9 mouse cellular contexts compared by ENCODE assay signal in the genomic region with DNA sequence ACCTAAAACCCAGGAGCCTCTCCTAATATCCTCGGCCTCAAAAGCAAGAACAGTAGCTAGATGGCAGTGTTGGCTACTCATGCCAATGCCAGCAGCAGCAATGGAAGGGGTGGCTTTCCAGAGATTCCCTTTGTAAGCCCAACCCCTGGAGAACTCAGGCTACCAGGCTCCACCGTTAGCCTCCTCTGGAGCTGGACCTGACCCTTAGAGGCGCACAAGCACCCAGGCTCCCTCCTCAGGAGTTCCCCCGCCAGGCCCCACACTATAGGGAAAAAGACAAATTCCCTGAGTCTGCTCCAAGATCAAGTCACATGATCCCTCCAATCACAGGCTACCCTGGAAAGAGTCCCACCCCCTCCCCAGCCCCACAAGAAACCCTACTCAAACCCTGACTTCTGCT. TPM values are rescaled to one million over a fixed set of nuclear protein-coding genes. Genes with fewer than 3 reads are reported as not detected.
DNase-seq lines count a peak whose midpoint lies in the region; ATAC-seq and TF ChIP-seq lines count a peak whose summit lies in the region.
"Had no signal": no experiment of that assay in that cellular context is flagged by ENCODE, and none has a peak within 500 bp of the region (broad histone marks: within the 10 kb centered on the region; RNA-seq: fewer than 3 reads in every experiment).

No protein-coding gene starts in this region.

- intact Hi-C loops in gastrocnemius, postnatal 36 days (cut with DNase I) = no loop called here

- H3K79me3 ChIP-seq in C2C12 (ENCODE audit: low read depth) = no peaks in the 10 kb centered on the region

- no peaks in the 10 kb centered on the region for H3K36me3 ChIP-seq in C2C12 (ENCODE audit: control insufficient read depth, insufficient read depth)
- no peaks in the 10 kb centered on the region for H3K36me3 ChIP-seq in kidney, postnatal 0 days (ENCODE audit: insufficient read depth, low read length)
- no peaks in the 10 kb centered on the region for H3K36me3 ChIP-seq in lung, embryonic 16.5 days (ENCODE audit: control insufficient read depth, insufficient read depth, low read length)
- H3K36me3 ChIP-seq in thymus, adult 2 months (ENCODE audit: control insufficient read depth, insufficient read depth, low read length) = no peaks in the 10 kb centered on the region

- DNase-seq in ES-CJ7 (ENCODE audit: low read depth, low spot score) = peak; percentile 48
- peak; percentile 66 for DNase-seq in kidney, postnatal 0 days (ENCODE audit: low spot score)
- peak; percentile 33 to 46 for DNase-seq in right cerebral cortex, postnatal 36 days (ENCODE audit: low spot score in 2 of 2)
- DNase-seq in thymus, adult 2 months = no peak
- no peak for DNase-seq in gastrocnemius, postnatal 36 days

- H3K4me1 ChIP-seq in embryonic fibroblast, embryonic 13.5 days (ENCODE audit: control insufficient read depth, insufficient read depth, low read length) = no peaks in the 10 kb centered on the region
- no peaks in the 10 kb centered on the region for H3K4me1 ChIP-seq in kidney, postnatal 0 days (replicated peaks; ENCODE audit: insufficient read depth, low read length)
- peaks cover 4% of the 10 kb centered on the region; the same call in 1 of the 2 replicates for H3K4me1 ChIP-seq in lung, embryonic 16.5 days (replicated peaks; ENCODE audit: control insufficient read depth, insufficient read depth, low read length)
- H3K4me1 ChIP-seq in thymus, adult 2 months (replicated peaks; ENCODE audit: control insufficient read depth, insufficient read depth, low read length) = peaks cover 9% of the 10 kb centered on the region

- TF ChIP-seq POLR2A in embryonic fibroblast, embryonic 13.5 days (IDR thresholded peaks at IDR 0.05; ENCODE audit: low read depth, low read length) = no peak
- no peak for TF ChIP-seq POLR2A in thymus, adult 2 months (IDR thresholded peaks at IDR 0.05; ENCODE audit: control insufficient read depth, extremely low read depth, insufficient read depth, low read length, poor library complexity)

- 9% methylated on average over 4 of the region's 4 CpGs for WGBS in kidney, postnatal 0 days
- WGBS in lung, embryonic 16.5 days = 9% methylated on average over 4 of the region's 4 CpGs
- WGBS in thymus, adult 2 months = 68% methylated on average over 4 of the region's 4 CpGs

- ATAC-seq in kidney, postnatal 0 days (replicated peaks; ENCODE audit: low FRiP score, low read depth) = 0 out of 2 replicates have a peak, but pooled peaks have one; percentile 33
- peak; percentile 39 for ATAC-seq in lung, embryonic 16.5 days (ENCODE audit: low read depth)

- H3K27me3 ChIP-seq in C2C12 (ENCODE audit: control insufficient read depth, insufficient read depth, insufficient read length) = peaks cover 9% of the 10 kb centered on the region
- H3K27me3 ChIP-seq in kidney, postnatal 0 days (ENCODE audit: insufficient read depth, low read length) = no peaks in the 10 kb centered on the region
- no peaks in the 10 kb centered on the region; the same call in 1 of the 2 replicates for H3K27me3 ChIP-seq in lung, embryonic 16.5 days (ENCODE audit: control insufficient read depth, insufficient read depth, low read depth, low read length)
- H3K27me3 ChIP-seq in thymus, adult 2 months (ENCODE audit: control insufficient read depth, insufficient read depth, low read length) = no peaks in the 10 kb centered on the region

- TF ChIP-seq CTCF in C2C12 (IDR thresholded peaks at IDR 0.05; ENCODE audit: control insufficient read depth, insufficient read depth, insufficient read length) = peak; percentile 24
- peak; percentile 56; the same call in 1 of the 2 replicates for TF ChIP-seq CTCF in embryonic fibroblast, embryonic 13.5 days (IDR thresholded peaks at IDR 0.05; ENCODE audit: borderline replicate concordance, insufficient read depth, low read length)
- TF ChIP-seq CTCF in kidney, postnatal 0 days (IDR thresholded peaks at IDR 0.05; ENCODE audit: low read depth) = peak; percentile 66
- TF ChIP-seq CTCF in thymus, adult 2 months (IDR thresholded peaks at IDR 0.05; ENCODE audit: borderline replicate concordance, control insufficient read depth, extremely low read depth, insufficient read depth, low read length, poor library complexity) = no peak

- no peaks in the 10 kb centered on the region for H3K9me3 ChIP-seq in kidney, postnatal 0 days (replicated peaks; ENCODE audit: low read length)
- H3K9me3 ChIP-seq in lung, embryonic 16.5 days (ENCODE audit: control insufficient read depth, low read length) = no peaks in the 10 kb centered on the region

- H3K27ac ChIP-seq in embryonic fibroblast, embryonic 13.5 days (ENCODE audit: insufficient read depth, low read length) = no peak overlapping the region
- H3K27ac ChIP-seq in kidney, postnatal 0 days = no peak overlapping the region
- no peak overlapping the region for H3K27ac ChIP-seq in lung, embryonic 16.5 days (ENCODE audit: low read length)
- no peak overlapping the region for H3K27ac ChIP-seq in thymus, adult 2 months (ENCODE audit: control insufficient read depth, insufficient read depth, low read length)

- no peaks in the 10 kb centered on the region for H3K79me2 ChIP-seq in C2C12 (ENCODE audit: control insufficient read depth, insufficient read depth)

- H3K9ac ChIP-seq in kidney, postnatal 0 days (ENCODE audit: low read depth, low read length) = no peak overlapping the region
- H3K9ac ChIP-seq in lung, embryonic 16.5 days (ENCODE audit: low read length) = no peak overlapping the region

- H3K4me2 ChIP-seq in kidney, postnatal 0 days (ENCODE audit: low read length) = 0 out of 2 replicates have a peak overlapping the region, but pooled peaks have one; percentile 18
- H3K4me2 ChIP-seq in lung, embryonic 16.5 days (ENCODE audit: low read depth, low read length) = 0 out of 2 replicates have a peak overlapping the region, but pooled peaks have one; percentile 11

- no peak overlapping the region for H3ac ChIP-seq in C2C12 (ENCODE audit: control insufficient read depth, insufficient read length, low read depth)

- H3K4me3 ChIP-seq in C2C12 (ENCODE audit: insufficient read depth, poor library complexity, severe bottlenecking) = no peak overlapping the region
- no peak overlapping the region for H3K4me3 ChIP-seq in embryonic fibroblast, embryonic 13.5 days (ENCODE audit: insufficient read depth, low read length)
- no peak overlapping the region for H3K4me3 ChIP-seq in kidney, postnatal 0 days (replicated peaks; ENCODE audit: low read depth, low read length)
- H3K4me3 ChIP-seq in lung, embryonic 16.5 days (ENCODE audit: low read length) = no peak overlapping the region
- H3K4me3 ChIP-seq in thymus, adult 2 months (ENCODE audit: control insufficient read depth, insufficient read depth, low read length) = no peak overlapping the region
- H3K4me3 ChIP-seq: erythroblast, embryonic 14.5 days had no signal

TF ChIP-seq in C2C12, 6 proteins besides CTCF, POLR2A, EP300 and RAD21:
- TF ChIP-seq USF1 (IDR thresholded peaks at IDR 0.05; ENCODE audit: low read depth) = no peak
- no peak for TF ChIP-seq MAX (IDR thresholded peaks at IDR 0.05)
- TF ChIP-seq MYOG (IDR thresholded peaks at IDR 0.05; ENCODE audit: control insufficient read depth, extremely low read depth, insufficient read length) = no peak
- TF ChIP-seq CEBPB (IDR thresholded peaks at IDR 0.05; ENCODE audit: low read depth) = no peak
- no peak for TF ChIP-seq FOSL1 (IDR thresholded peaks at IDR 0.05; ENCODE audit: insufficient read depth, low read length, poor library complexity, severe bottlenecking)
- no peak for TF ChIP-seq MYOD1 (IDR thresholded peaks at IDR 0.05; ENCODE audit: control insufficient read depth, insufficient read length, low read depth)

RNA-seq across cellular contexts. Expression of a gene that starts 10.9 kb away (rescaled TPM):
- polyA plus RNA-seq in C2C12 (2012; fragmentation: generic; extraction: Trizol) = 0.05 TPM
- not detected in 2 replicates for polyA plus RNA-seq in embryonic fibroblast, embryonic 13.5 days (2011; ENCODE audit: insufficient read length, low read depth, missing spikeins)
- 0.21 and 0.27 TPM in 2 replicates for polyA plus RNA-seq in kidney, postnatal 0 days (2015; fragmentation: Nextera tagmentation; extraction: Ambion mirVana)
- 0.70 and 0.80 TPM in 2 replicates for polyA plus RNA-seq in lung, embryonic 16.5 days (2015; fragmentation: Nextera tagmentation; extraction: Ambion mirVana)
- 8.1 and 11.1 TPM in 2 replicates for polyA plus RNA-seq in thymus, adult 2 months (2012; rRNA removed)
- not detected for total RNA-seq in gastrocnemius, postnatal 36 days (2021)
- polyA plus RNA-seq: erythroblast, embryonic 14.5 days had no signal

Comparison
In these comparisons a context has a peak if more than half of its experiments do, and no peak if none do; other contexts are left out.
1. DNase-seq: peak in ES-CJ7 (single experiment), kidney, postnatal 0 days (single experiment) and right cerebral cortex, postnatal 36 days (2 of 2); none in thymus, adult 2 months (single experiment) and gastrocnemius, postnatal 36 days (0 of 2).